Mouse (Mus musculus) liver, postnatal 0 days (tissue): ENCODE data around the gene Ttll12. TPM values are rescaled to one million over a fixed set of nuclear protein-coding genes. Genes with fewer than 3 reads are reported as not detected.
A peak's percentile ranks its signal among the peaks of the same experiment; 100 is the strongest.

Source experiments
- ATAC-seq: fragments of 200-750 bp; cut with Nextera tagmentation; 2 replicates; pipeline ENCODE4 v1.8.0; 2017; ENCODE audit warnings: mild to moderate bottlenecking, moderate library complexity
- DNase-seq: peaks from one replicate; pipeline ENCODE4 v3.0.0-alpha.2; 2016
- H3K27ac ChIP-seq: fragments of 300-500 bp; sonication (generic); 2 replicates; pipeline ENCODE4 v1.5.1; 2014; ENCODE audit warnings: antibody characterized with exemption, moderate library complexity, mild to moderate bottlenecking, low read depth
- H3K27me3 ChIP-seq: fragments of 300-500 bp; sonication (generic); 2 replicates; pipeline ENCODE4 v1.6.1; 2014; ENCODE audit warnings: low read length, control low read depth, mixed read lengths; ENCODE audit not compliant: insufficient read depth
- H3K36me3 ChIP-seq: fragments of 300-500 bp; sonication (generic); replicated peaks from 2 replicates; pipeline ENCODE4 v1.6.1; 2014; ENCODE audit warnings: mild to moderate bottlenecking, control low read depth, low read length, moderate library complexity, mixed read lengths; ENCODE audit not compliant: insufficient read depth
- H3K4me1 ChIP-seq: fragments of 300-500 bp; sonication (generic); 2 replicates; pipeline ENCODE4 v1.6.1; 2014; ENCODE audit warnings: antibody characterized with exemption, mild to moderate bottlenecking, control low read depth; ENCODE audit not compliant: insufficient read depth
- H3K4me2 ChIP-seq: fragments of 300-500 bp; sonication (generic); 2 replicates; pipeline ENCODE4 v1.6.1; 2014; ENCODE audit warnings: low read depth, mild to moderate bottlenecking, low read length, moderate library complexity, mixed read lengths
- H3K4me3 ChIP-seq: fragments of 300-500 bp; sonication (generic); 2 replicates; pipeline ENCODE4 v1.5.1; 2014; ENCODE audit warnings: low read depth, low read length
- H3K9ac ChIP-seq: fragments of 300-500 bp; sonication (generic); replicated peaks from 2 replicates; pipeline ENCODE4 v1.6.1; 2014; ENCODE audit warnings: mild to moderate bottlenecking, moderate library complexity
- H3K9me3 ChIP-seq: fragments of 300-500 bp; sonication (generic); 2 replicates; pipeline ENCODE4 v1.6.1; 2016; ENCODE audit warnings: mild to moderate bottlenecking, control low read depth, low read length, mixed read lengths
- CTCF ChIP-seq: sonication (generic); IDR thresholded peaks from 2 replicates; pipeline ENCODE4 v1.5.1; 2016; ENCODE audit warnings: antibody characterized with exemption, low read depth
- EP300 ChIP-seq: IDR thresholded peaks from 2 replicates; pipeline ENCODE4 v1.6.1; 2016; ENCODE audit warnings: antibody characterized with exemption, low read depth, mild to moderate bottlenecking
- WGBS: fragments of 180-500 bp; shearing (Covaris S2); extraction: QIAGEN DNeasy Blood & Tissue Kit; methylation state at CpG from one replicate; pipeline ENCODE4 v1.1.7; 2014; ENCODE audit not compliant: insufficient replicate concordance; 5-methylcytosine and 5-hydroxymethylcytosine counted together
- polyA plus RNA-seq: library from polyadenylated mRNA; unstranded; fragments of >200 nt; fragmentation: Nextera tagmentation; extraction: Ambion mirVana; gene quantifications from 2 replicates; pipeline ENCODE4 v1.2.1, GENCODE M21; 2015

Gene Ttll12
- polyA plus RNA-seq = 10.9 and 12.9 TPM in 2 replicates

DNA sequence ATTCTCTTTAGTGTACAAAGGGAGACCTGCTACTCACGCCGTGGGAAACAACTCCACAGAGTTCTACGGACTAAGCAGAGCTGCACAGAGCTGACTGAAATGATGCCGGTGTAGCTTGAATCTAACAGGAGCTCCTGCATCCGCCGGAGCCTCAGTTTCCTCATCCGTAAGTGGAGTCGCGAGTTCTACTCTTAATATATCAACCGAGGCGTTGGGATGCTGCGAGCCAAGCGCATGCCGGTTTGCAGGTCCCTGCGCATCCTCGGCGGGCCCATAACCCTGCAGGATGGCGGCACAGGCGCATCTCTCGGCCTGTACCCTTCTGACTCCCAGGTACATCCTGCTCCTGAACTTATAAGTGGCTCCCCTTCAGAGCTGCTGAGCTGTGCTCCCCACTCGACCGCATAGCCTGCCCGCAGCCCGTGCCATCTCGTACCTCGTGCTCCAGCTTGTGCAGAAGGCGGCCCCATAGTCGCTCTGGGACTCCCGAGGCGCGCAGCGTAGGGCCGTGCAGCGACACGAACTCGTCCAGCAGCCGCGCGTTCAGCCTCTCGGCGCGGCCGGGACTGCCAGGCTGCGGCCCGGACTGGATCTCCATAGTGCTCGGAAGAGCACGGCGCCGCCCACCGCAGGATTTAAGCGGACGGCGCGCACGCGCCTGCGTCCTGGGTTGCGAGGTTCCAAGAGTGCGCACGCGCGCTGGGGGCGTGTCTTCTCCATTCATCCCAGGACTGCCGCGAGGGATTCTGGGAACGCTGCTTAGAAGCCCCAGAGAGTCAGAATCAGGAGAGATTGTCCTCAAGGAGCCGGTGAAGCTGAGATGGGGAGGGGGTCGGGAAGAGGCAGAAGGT is at the start of gene Ttll12:
Gene Ttll12 (minus strand): TSS at position 645 of the 851 bp plus-strand sequence.
- Histone ChIP-seq H3K4me2 (peak within 1 kb of the TSS; percentile 77), H3K27ac (peak within 1 kb of the TSS; percentile 99), H3K4me3 (peak within 1 kb of the TSS; percentile 65), H3K9ac (peak within 1 kb of the TSS; percentile 78), H3K36me3 (no peaks in the 10 kb centered on the region), H3K4me1 (peaks cover 22% of the 10 kb centered on the region), H3K9me3 (no peaks in the 10 kb centered on the region), H3K27me3 (no peaks in the 10 kb centered on the region)
- under 1% methylated on average over 68 of the region's 68 CpGs for WGBS
- DNase-seq (peak; percentile 96), ATAC-seq (peak; percentile 83)
- peak; percentile 22; the same call in 1 of the 2 replicates for TF ChIP-seq CTCF
- TF ChIP-seq EP300 = no peak

DNA sequence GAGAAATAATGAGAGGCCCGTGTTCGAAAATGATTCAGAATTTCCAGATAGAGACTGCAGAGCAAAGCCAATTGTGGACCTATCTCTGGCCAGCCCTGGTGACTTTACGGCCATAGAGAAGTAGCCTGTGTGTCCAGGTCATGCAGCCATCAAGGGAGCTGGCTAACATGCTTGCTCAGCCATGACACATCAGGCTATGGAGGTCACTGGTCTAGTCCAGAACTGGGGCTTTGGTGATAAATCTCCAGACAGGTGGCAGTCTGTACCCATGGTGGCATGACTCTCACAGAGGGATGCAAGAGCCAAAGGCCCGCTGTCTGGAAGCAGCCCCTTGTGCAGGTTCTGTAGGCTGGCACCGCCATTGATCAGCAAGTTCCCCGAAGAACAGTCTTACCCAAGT is 47.6 kb upstream of the Ttll12 start:
- H3K27ac ChIP-seq = no peak overlapping the region
- no peaks in the 10 kb centered on the region for H3K27me3 ChIP-seq
- TF ChIP-seq EP300 = no peak
- no peak for TF ChIP-seq CTCF
- no peaks in the 10 kb centered on the region for H3K36me3 ChIP-seq
- no peak for DNase-seq
- H3K4me3 ChIP-seq = no peak overlapping the region
- no peak overlapping the region for H3K9ac ChIP-seq
- H3K9me3 ChIP-seq = no peaks in the 10 kb centered on the region
- ATAC-seq = no peak
- WGBS = 79% methylated on average over 6 of the region's 6 CpGs
- H3K4me2 ChIP-seq = no peak overlapping the region
- H3K4me1 ChIP-seq = no peaks in the 10 kb centered on the region

DNA sequence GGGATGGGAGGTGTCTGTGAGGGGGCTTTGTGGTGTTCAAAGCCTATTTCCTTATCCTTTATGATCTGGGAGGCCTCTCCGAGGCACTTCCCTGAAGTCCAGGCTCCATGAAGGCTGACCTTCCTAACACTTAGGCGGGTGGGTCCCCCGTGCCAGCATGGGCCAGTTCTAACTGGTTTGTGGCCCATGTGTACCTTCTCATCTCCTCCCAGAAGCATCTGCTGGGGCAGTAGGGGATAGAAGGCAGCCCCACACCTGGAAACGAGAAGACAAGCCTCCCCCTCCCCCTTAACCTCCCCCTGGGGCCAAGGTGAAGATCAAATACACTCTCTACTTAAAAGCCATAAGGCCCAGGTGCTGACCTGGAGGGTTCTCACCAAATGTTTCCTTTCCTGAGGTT is 45.3 kb upstream of the Ttll12 start:
- Histone ChIP-seq H3K27ac (no peak overlapping the region), H3K4me2 (no peak overlapping the region), H3K36me3 (no peaks in the 10 kb centered on the region), H3K27me3 (no peaks in the 10 kb centered on the region), H3K4me3 (no peak overlapping the region), H3K9me3 (no peaks in the 10 kb centered on the region), H3K4me1 (no peaks in the 10 kb centered on the region), H3K9ac (no peak overlapping the region)
- ATAC-seq (no peak), DNase-seq (no peak)
- TF ChIP-seq CTCF = no peak
- no peak for TF ChIP-seq EP300
- WGBS = 35% methylated on average over 4 of the region's 4 CpGs

DNA sequence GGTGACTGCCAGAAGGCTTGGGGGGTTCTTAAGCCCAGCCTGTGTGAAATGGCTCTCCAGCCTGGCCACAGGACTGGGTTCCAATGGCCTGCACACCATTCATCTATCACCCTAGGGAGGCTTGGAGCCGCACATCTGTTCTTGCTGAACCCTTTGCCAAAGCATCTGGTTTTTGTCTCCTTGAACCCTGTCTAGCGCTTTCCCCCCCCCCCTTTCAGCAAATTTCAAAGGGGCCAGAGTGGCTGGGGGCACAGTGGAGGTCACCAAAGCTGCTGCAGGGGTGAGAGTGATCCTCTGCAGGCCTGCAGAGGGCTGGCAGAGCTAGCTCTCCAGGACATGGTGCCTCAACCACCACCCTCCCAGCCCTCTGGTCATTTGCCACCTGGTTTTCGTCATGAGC is 44.2 kb upstream of the Ttll12 start:
- no peaks in the 10 kb centered on the region for H3K4me1 ChIP-seq
- no peak overlapping the region for H3K4me3 ChIP-seq
- H3K4me2 ChIP-seq = no peak overlapping the region
- DNase-seq (no peak), ATAC-seq (no peak)
- H3K27me3 ChIP-seq = no peaks in the 10 kb centered on the region
- H3K27ac ChIP-seq = no peak overlapping the region
- H3K9me3 ChIP-seq = no peaks in the 10 kb centered on the region
- H3K36me3 ChIP-seq = no peaks in the 10 kb centered on the region
- 51% methylated on average over 3 of the region's 3 CpGs for WGBS
- H3K9ac ChIP-seq = no peak overlapping the region
- no peak for TF ChIP-seq CTCF
- no peak for TF ChIP-seq EP300

DNA sequence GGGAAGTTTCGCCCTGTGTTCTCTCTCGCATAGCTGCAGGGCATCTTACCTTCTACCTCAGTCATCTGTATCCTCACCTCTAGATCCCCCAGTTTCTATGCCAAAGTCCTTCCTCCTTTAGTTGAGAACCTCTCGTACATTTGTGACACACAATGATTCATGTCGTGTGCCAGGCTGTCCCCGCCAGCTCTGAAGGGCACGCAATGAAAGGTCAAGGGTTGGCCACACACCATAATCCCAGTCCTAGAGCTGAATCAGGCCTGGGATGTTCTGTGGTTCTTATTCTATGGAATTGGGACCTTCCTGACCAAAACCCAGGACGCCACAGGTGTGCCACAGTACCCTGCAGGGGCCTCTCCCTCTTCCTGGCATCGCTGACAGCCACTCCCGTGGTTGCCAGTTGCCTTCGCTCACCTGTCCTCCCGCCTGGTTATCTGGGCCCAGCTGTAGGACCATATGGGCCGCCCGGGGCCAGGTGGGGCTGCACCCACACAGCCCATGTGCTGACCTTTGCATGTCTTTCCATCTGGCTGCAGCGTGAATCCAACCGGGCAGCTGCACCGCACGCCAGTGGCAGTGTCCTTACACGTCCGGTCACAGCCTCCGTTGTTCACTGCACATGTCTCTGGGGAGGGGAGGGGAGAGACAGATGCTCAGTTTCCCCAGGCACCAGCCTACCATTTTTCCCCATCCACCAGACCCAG is 43.4 kb upstream of the Ttll12 start:
- no peak overlapping the region for H3K9ac ChIP-seq
- H3K27me3 ChIP-seq = no peaks in the 10 kb centered on the region
- no peak overlapping the region for H3K4me3 ChIP-seq
- no peaks in the 10 kb centered on the region for H3K36me3 ChIP-seq
- no peak for ATAC-seq
- no peak for DNase-seq
- 82% methylated on average over 20 of the region's 20 CpGs for WGBS
- H3K27ac ChIP-seq = no peak overlapping the region
- H3K9me3 ChIP-seq = no peaks in the 10 kb centered on the region
- H3K4me1 ChIP-seq = no peaks in the 10 kb centered on the region
- TF ChIP-seq CTCF = no peak
- TF ChIP-seq EP300 = no peak
- no peak overlapping the region for H3K4me2 ChIP-seq

DNA sequence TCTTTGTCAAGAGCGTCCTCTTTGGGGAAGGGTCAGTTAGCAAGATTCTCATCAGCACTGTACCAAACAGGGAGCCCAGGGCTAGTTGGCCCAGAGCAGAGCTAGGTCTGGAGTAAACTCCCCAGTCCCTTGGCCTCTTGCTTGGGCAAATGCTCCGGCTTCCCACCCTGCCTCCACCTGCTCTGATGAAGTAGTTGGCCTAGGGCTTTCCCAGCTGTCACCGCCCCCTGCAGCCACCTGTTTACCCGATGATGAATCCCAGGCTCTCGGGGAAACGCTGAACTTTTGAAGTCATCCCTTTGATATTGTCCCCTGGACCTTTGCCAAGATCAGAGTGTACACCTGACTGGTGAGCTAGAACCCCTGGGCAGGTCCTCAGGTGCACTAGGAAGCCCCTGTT is 41.8 kb upstream of the Ttll12 start:
- 55% methylated on average over 6 of the region's 6 CpGs for WGBS
- Histone ChIP-seq H3K4me3 (no peak overlapping the region), H3K36me3 (no peaks in the 10 kb centered on the region), H3K9ac (no peak overlapping the region), H3K27ac (no peak overlapping the region), H3K9me3 (no peaks in the 10 kb centered on the region), H3K4me2 (no peak overlapping the region), H3K4me1 (no peaks in the 10 kb centered on the region), H3K27me3 (no peaks in the 10 kb centered on the region)
- TF ChIP-seq EP300 (no peak), CTCF (no peak)
- DNase-seq = no peak
- ATAC-seq = no peak
